Mouse (Mus musculus) midbrain, embryonic 12.5 days (tissue): ENCODE data around the gene Jazf1. TPM values are rescaled to one million over a fixed set of nuclear protein-coding genes. Genes with fewer than 3 reads are reported as not detected.

Experiments
- ATAC-seq: fragments of 200-750 bp; cut with Nextera tagmentation; 2 replicates; pipeline ENCODE4 v1.8.0; 2017; ENCODE audit warnings: low read depth, moderate TSS enrichment, moderate library complexity; ENCODE audit not compliant: low FRiP score
- H3K27ac ChIP-seq: fragments of 300-500 bp; sonication (generic); replicated peaks from 2 replicates; pipeline ENCODE4 v1.5.1; 2016; ENCODE audit warnings: mild to moderate bottlenecking
- H3K27me3 ChIP-seq: fragments of 300-500 bp; sonication (generic); 2 replicates; pipeline ENCODE4 v1.6.1; 2016; ENCODE audit warnings: mild to moderate bottlenecking
- H3K36me3 ChIP-seq: fragments of 300-500 bp; sonication (generic); 2 replicates; pipeline ENCODE4 v1.6.1; 2016
- H3K4me1 ChIP-seq: fragments of 300-500 bp; sonication (generic); 2 replicates; pipeline ENCODE4 v1.6.1; 2016
- H3K4me2 ChIP-seq: fragments of 300-500 bp; sonication (generic); replicated peaks from 2 replicates; pipeline ENCODE4 v1.6.1; 2016; ENCODE audit warnings: mild to moderate bottlenecking, moderate library complexity
- H3K4me3 ChIP-seq: fragments of 300-500 bp; sonication (generic); 2 replicates; pipeline ENCODE4 v1.5.1; 2016; ENCODE audit warnings: mild to moderate bottlenecking
- H3K9ac ChIP-seq: fragments of 300-500 bp; sonication (generic); replicated peaks from 2 replicates; pipeline ENCODE4 v1.6.1; 2016; ENCODE audit warnings: mild to moderate bottlenecking, moderate library complexity
- H3K9me3 ChIP-seq: fragments of 300-500 bp; sonication (generic); 2 replicates; pipeline ENCODE4 v1.6.1; 2016; ENCODE audit warnings: mild to moderate bottlenecking
- WGBS: fragments of 180-500 bp; shearing (Covaris S2); methylation state at CpG from one replicate; pipeline ENCODE4 v1.1.7; 2016; 5-methylcytosine and 5-hydroxymethylcytosine counted together
- polyA plus RNA-seq: library from polyadenylated mRNA; unstranded; fragments of >200 nt; fragmentation: Nextera tagmentation; extraction: Ambion mirVana; gene quantifications from 2 replicates; pipeline ENCODE4 v1.2.1, GENCODE M21; 2016

The Jazf1 gene
- polyA plus RNA-seq, 1 experiment from 2014 or later: 12.3 TPM

DNA sequence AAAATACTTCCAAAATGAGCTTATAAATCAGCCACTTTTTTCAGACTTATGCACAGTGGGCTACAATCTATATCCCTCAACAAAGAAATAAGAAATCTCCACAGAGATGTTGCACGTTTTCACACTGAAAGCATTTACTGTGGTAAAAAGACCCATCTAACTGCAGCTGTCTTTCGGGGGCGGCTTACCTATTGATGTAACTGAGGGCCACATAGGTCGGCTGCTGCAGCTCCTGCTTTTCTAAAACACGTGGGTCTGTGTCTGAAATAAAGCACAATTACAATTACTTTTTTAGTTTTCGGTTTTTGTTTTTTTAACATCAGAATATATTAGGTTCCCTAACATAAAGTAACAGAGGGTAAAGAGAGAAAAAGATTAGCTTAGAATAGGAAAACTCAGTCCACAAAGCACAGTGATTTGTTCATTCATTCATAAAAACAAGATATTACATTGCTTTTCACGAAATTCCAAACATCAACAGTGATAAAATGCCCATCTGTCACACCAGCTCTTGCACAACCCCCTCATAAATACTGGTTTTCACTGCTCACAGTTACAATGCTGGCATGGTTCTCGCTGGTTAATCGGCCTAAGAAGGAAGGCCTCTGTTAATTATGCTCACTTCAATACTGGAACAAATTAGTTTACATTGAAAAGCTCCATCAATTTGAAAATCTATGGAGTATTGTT is 174.5 kb downstream of the Jazf1 start:
- Histone ChIP-seq H3K27ac (peak overlapping the region; percentile 63), H3K9me3 (no peaks in the 10 kb centered on the region), H3K36me3 (no peaks in the 10 kb centered on the region), H3K9ac (no peak overlapping the region), H3K4me2 (no peak overlapping the region; the same call in 1 of the 2 replicates), H3K27me3 (no peaks in the 10 kb centered on the region), H3K4me1 (peaks cover 33% of the 10 kb centered on the region), H3K4me3 (no peak overlapping the region)
- WGBS: 43% methylated on average over 9 of the region's 9 CpGs
- peak; percentile 83 for ATAC-seq

DNA sequence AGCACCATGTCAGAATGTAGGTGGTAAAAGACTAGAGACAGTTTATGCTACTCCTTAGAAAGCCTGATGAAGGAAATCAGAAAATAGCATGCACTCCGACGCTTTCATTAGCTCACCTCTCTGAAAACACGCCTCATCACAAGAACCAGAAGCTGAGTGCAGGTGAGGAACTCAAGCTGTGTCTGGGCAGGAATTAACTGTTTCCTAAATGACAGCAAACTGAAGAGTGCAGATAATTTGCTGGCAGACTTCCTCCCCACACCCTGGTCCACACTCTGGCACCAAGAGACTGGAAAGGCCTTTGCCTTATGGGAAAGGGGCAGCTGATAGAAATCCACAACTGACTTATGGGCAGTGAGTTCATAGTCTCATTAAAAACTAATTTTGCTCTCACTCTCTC is 175.5 kb downstream of the Jazf1 start:
- Histone ChIP-seq H3K27me3 (no peaks in the 10 kb centered on the region), H3K4me2 (no peak overlapping the region), H3K9ac (no peak overlapping the region), H3K27ac (0 out of 2 replicates have a peak overlapping the region, but pooled peaks have one; percentile 12), H3K4me1 (peaks cover 33% of the 10 kb centered on the region), H3K9me3 (no peaks in the 10 kb centered on the region), H3K36me3 (no peaks in the 10 kb centered on the region), H3K4me3 (no peak overlapping the region)
- WGBS: 86% methylated on average over 3 of the region's 3 CpGs
- no peak for ATAC-seq

GRCm38 (mm10) chr6:52887541-52888203 is 180.8 kb downstream of the Jazf1 start:
- WGBS: 76% methylated on average over 4 of the region's 4 CpGs
- Histone ChIP-seq H3K4me1 (peaks cover 4% of the 10 kb centered on the region; the same call in 1 of the 2 replicates), H3K4me3 (no peak overlapping the region), H3K27ac (no peak overlapping the region), H3K9ac (no peak overlapping the region), H3K4me2 (no peak overlapping the region), H3K9me3 (no peaks in the 10 kb centered on the region), H3K27me3 (no peaks in the 10 kb centered on the region), H3K36me3 (no peaks in the 10 kb centered on the region)
- ATAC-seq: no peak

GRCm38 (mm10) chr6:52883773-52884172 is 184.7 kb downstream of the Jazf1 start:
- Histone ChIP-seq H3K36me3 (peaks cover 4% of the 10 kb centered on the region; the same call in 1 of the 2 replicates), H3K4me1 (no peaks in the 10 kb centered on the region), H3K4me2 (no peak overlapping the region), H3K27ac (no peak overlapping the region), H3K9me3 (peaks cover 1% of the 10 kb centered on the region; the same call in 1 of the 2 replicates), H3K9ac (no peak overlapping the region), H3K4me3 (no peak overlapping the region), H3K27me3 (no peaks in the 10 kb centered on the region)
- 70% methylated on average over 2 of the region's 2 CpGs for WGBS
- no peak for ATAC-seq

GRCm38 (mm10) chr6:52877176-52877575 is 191.3 kb downstream of the Jazf1 start:
- no peak for ATAC-seq
- no peak overlapping the region for H3K27ac ChIP-seq
- peaks cover 4% of the 10 kb centered on the region; the same call in 1 of the 2 replicates for H3K36me3 ChIP-seq
- H3K9me3 ChIP-seq: peaks cover 4% of the 10 kb centered on the region; the same call in 1 of the 2 replicates
- H3K4me3 ChIP-seq: no peak overlapping the region
- no peak overlapping the region for H3K9ac ChIP-seq
- no peaks in the 10 kb centered on the region for H3K27me3 ChIP-seq
- H3K4me2 ChIP-seq: no peak overlapping the region
- WGBS: 51% methylated on average over 4 of the region's 4 CpGs
- H3K4me1 ChIP-seq: no peaks in the 10 kb centered on the region

DNA sequence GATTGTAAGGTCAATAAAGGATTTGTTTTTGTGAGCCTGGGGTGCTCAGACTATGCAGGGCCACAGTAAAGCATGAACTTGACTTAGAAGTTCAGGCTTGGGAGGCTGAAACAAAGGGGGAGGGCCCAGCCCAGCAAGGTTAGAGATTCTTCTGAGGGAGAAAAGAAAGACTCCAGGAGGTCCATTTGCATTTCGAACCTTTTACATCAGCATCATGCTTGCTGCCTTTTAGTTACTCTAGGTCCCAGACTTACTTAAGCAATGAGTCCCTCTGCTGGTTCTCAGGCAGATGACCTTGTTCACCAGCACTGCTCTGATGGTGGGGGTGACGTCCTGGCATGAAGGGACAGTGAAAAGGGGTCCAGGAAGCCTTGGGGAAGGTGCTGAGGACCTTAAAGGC is 197.1 kb downstream of the Jazf1 start:
- no peaks in the 10 kb centered on the region for H3K27me3 ChIP-seq

GRCm38 (mm10) chr6:52869252-52869651 is 199.2 kb downstream of the Jazf1 start:
- Histone ChIP-seq H3K36me3 (no peaks in the 10 kb centered on the region), H3K9me3 (no peaks in the 10 kb centered on the region), H3K4me1 (peaks cover 5% of the 10 kb centered on the region; the same call in 1 of the 2 replicates), H3K27ac (no peak overlapping the region), H3K4me2 (no peak overlapping the region), H3K4me3 (no peak overlapping the region), H3K27me3 (no peaks in the 10 kb centered on the region), H3K9ac (no peak overlapping the region)
- no peak for ATAC-seq
- 92% methylated on average over 2 of the region's 2 CpGs for WGBS

More for the DNA sequence above, 197.1 kb downstream of the Jazf1 start:
- Histone ChIP-seq H3K4me2 (no peak overlapping the region), H3K9me3 (no peaks in the 10 kb centered on the region), H3K9ac (no peak overlapping the region), H3K27ac (no peak overlapping the region), H3K4me1 (peaks cover 5% of the 10 kb centered on the region; the same call in 1 of the 2 replicates), H3K4me3 (no peak overlapping the region), H3K36me3 (no peaks in the 10 kb centered on the region)
- no peak for ATAC-seq
- 23% methylated on average over 2 of the region's 2 CpGs for WGBS

DNA sequence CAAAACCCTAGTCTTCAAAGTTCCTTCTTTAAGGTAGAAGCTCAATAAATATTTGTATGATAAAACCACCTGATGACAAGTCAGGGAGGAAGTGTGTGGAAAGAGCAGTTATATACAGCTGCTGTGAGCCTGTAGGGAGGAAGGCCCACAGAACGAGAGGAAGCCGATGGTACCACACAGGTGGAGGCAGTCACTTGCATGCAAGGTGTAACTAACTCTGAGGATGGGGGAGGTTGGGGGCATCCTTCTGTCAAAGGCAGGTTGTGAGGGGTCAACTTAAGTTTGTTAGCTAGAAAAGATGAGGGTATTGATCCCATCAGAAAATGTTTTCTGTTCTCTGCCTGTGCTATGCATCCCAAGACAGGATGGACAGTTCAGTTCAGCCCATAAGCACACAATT is 200.1 kb downstream of the Jazf1 start:
- WGBS: 96% methylated on average over 2 of the region's 2 CpGs
- Histone ChIP-seq H3K4me3 (no peak overlapping the region), H3K27ac (no peak overlapping the region), H3K9ac (no peak overlapping the region), H3K4me2 (no peak overlapping the region), H3K27me3 (no peaks in the 10 kb centered on the region), H3K36me3 (no peaks in the 10 kb centered on the region), H3K4me1 (peaks cover 6% of the 10 kb centered on the region; the same call in 1 of the 2 replicates), H3K9me3 (no peaks in the 10 kb centered on the region)
- no peak for ATAC-seq

GRCm38 (mm10) chr6:52861928-52862327 is 206.5 kb downstream of the Jazf1 start:
- H3K4me2 ChIP-seq: no peak overlapping the region
- H3K9me3 ChIP-seq: no peaks in the 10 kb centered on the region
- peaks cover 47% of the 10 kb centered on the region for H3K4me1 ChIP-seq
- H3K27me3 ChIP-seq: no peaks in the 10 kb centered on the region
- WGBS: 50% methylated on average over 7 of the region's 7 CpGs
- ATAC-seq: no peak
- no peaks in the 10 kb centered on the region for H3K36me3 ChIP-seq
- H3K4me3 ChIP-seq: no peak overlapping the region
- no peak overlapping the region for H3K9ac ChIP-seq
- H3K27ac ChIP-seq: no peak overlapping the region

DNA sequence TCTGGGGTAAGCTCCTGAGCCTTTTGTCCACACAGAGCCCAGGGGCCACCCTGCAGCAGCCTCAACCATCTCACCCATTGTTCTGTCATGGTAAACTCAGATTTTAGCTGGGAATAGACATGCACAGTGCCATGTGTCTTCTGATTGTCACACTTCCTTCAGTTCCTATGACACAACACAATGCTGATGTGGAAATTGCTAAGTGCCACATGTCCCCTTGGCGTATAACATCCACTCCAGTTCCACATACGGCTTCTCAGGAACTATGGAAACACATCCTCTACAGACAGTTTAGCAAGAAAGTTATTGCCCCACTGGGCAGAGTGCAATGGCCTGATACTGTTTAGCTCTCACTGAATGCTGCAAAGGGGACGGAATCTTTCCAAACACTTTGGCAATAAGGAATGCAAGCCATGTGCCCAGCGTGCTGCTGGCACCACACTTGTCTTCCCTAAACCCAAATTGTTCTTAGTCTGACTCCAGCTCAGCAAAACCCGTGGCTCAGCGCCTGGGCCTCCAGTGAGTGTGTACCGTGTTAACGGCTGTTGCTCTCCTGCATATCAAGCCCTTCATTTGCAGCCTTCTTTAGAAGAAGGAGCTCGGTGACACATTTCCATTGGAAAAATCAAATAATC is 207.1 kb downstream of the Jazf1 start:
- no peak for ATAC-seq
- no peak overlapping the region for H3K4me2 ChIP-seq
- no peaks in the 10 kb centered on the region for H3K27me3 ChIP-seq
- peaks cover 50% of the 10 kb centered on the region for H3K4me1 ChIP-seq
- H3K9me3 ChIP-seq: no peaks in the 10 kb centered on the region
- no peaks in the 10 kb centered on the region for H3K36me3 ChIP-seq
- H3K4me3 ChIP-seq: no peak overlapping the region
- no peak overlapping the region for H3K27ac ChIP-seq
- H3K9ac ChIP-seq: no peak overlapping the region
- WGBS: 70% methylated on average over 9 of the region's 9 CpGs

- H3K4me1 ChIP-seq: peaks cover 50% of the 10 kb centered on the region
- no peaks in the 10 kb centered on the region for H3K9me3 ChIP-seq
- no peaks in the 10 kb centered on the region for H3K36me3 ChIP-seq
- H3K9ac ChIP-seq: no peak overlapping the region
- WGBS: 58% methylated on average over 6 of the region's 6 CpGs
- ATAC-seq: no peak
- H3K4me3 ChIP-seq: no peak overlapping the region
- no peak overlapping the region for H3K4me2 ChIP-seq
- no peaks in the 10 kb centered on the region for H3K27me3 ChIP-seq
- H3K27ac ChIP-seq: no peak overlapping the region
These were observed 207.7 kb downstream of the Jazf1 start for GRCm38 (mm10) chr6:52860713-52861112.

DNA sequence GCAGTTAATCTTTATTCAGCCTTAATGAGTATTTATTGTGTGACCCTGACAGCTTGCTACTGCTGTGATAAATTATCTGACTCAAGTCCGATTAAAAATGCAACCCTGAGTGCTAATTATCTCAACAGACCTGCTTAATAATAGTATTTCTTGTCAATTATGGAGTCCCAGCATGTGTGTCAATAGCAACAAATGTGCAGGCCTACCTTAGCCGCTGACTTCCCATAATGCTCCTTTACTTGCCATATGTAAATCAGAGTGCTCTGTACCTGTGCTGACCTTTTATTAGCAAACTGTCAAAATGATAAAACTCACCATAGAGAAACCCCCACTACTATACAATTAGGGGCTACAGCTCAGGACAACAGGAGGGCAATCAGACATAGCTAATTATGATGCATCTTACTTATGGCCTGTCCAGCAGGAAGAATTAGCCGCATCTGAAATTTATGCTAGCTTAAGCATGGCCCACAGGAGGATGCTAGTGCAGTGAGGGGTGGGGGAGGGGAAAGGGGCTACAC is 209.5 kb downstream of the Jazf1 start:
- no peaks in the 10 kb centered on the region for H3K9me3 ChIP-seq
- ATAC-seq: 0 out of 2 replicates have a peak, but pooled peaks have one; percentile 19
- no peaks in the 10 kb centered on the region for H3K27me3 ChIP-seq
- 0 out of 2 replicates have a peak overlapping the region, but pooled peaks have one; percentile 17 for H3K27ac ChIP-seq
- H3K36me3 ChIP-seq: no peaks in the 10 kb centered on the region
- no peak overlapping the region for H3K9ac ChIP-seq
- WGBS: 65% methylated on average over 3 of the region's 3 CpGs
- no peak overlapping the region for H3K4me3 ChIP-seq
- peaks cover 50% of the 10 kb centered on the region for H3K4me1 ChIP-seq
- H3K4me2 ChIP-seq: no peak overlapping the region
